Mouse (Mus musculus) heart, adult 18-20 months (tissue): ENCODE results near the gene Gm21985. TPM values are rescaled to one million over a fixed set of nuclear protein-coding genes. Genes with fewer than 3 reads are reported as not detected.
"Not testable (repeated sequence)": the region's sequence is repeated elsewhere in the genome, so short reads cannot be mapped to it uniquely, and the experiment has no call there.

ENCODE experiments used
- DNase-seq, 2 experiments: peaks; one replicate each; pipeline ENCODE4 v3.0.0; 2021 to 2022; ENCODE audit warnings: mixed read lengths in 1 of 2
- total RNA-seq, 2 experiments: library from RNA; stranded (reverse); gene quantifications; 2 replicates each; pipeline ENCODE4 v1.2.3; 2021

Gene Gm21985
- total RNA-seq, 2 experiments from 2014 or later = 1.1 to 1.4 TPM

GRCm38 (mm10) chr2:112391346-112392000 lies 125.4 kb downstream of the Gm21985 start:
- DNase-seq = no peak

GRCm38 (mm10) chr2:112392689-112393088 lies 126.6 kb downstream of the Gm21985 start:
- no peak for DNase-seq

- no peak for DNase-seq
Observed at GRCm38 (mm10) chr2:112393958-112394357, 127.8 kb downstream of the Gm21985 start.

GRCm38 (mm10) chr2:112396649-112397048 lies 130.5 kb downstream of the Gm21985 start:
- DNase-seq = no peak

GRCm38 (mm10) chr2:112407030-112407429 lies 140.9 kb downstream of the Gm21985 start:
- no peak for DNase-seq

GRCm38 (mm10) chr2:112425308-112425707 lies 159.2 kb downstream of the Gm21985 start:
- DNase-seq = no peak

GRCm38 (mm10) chr2:112428534-112428933 lies 162.4 kb downstream of the Gm21985 start:
- DNase-seq = not testable (repeated sequence)

- no peak for DNase-seq
Observed at GRCm38 (mm10) chr2:112429665-112430064, 163.6 kb downstream of the Gm21985 start.

- no peak for DNase-seq
Observed at GRCm38 (mm10) chr2:112430403-112430802, 164.3 kb downstream of the Gm21985 start.

GRCm38 (mm10) chr2:112432523-112432922 lies 166.4 kb downstream of the Gm21985 start:
- no peak for DNase-seq

- DNase-seq = peak; percentile 13 to 25
Observed at GRCm38 (mm10) chr2:112433359-112433758, 167.2 kb downstream of the Gm21985 start.

- DNase-seq = no peak
Observed at GRCm38 (mm10) chr2:112436292-112436691, 170.2 kb downstream of the Gm21985 start.

- no peak for DNase-seq
Observed at GRCm38 (mm10) chr2:112437589-112437988, 171.5 kb downstream of the Gm21985 start.

GRCm38 (mm10) chr2:112443491-112443890 lies 177.4 kb downstream of the Gm21985 start:
- DNase-seq = no peak

GRCm38 (mm10) chr2:112445511-112445910 lies 179.4 kb downstream of the Gm21985 start:
- DNase-seq = no peak

- not testable (repeated sequence) for DNase-seq
Observed at GRCm38 (mm10) chr2:112448046-112448445, 181.9 kb downstream of the Gm21985 start.

GRCm38 (mm10) chr2:112448510-112449059 lies 182.5 kb downstream of the Gm21985 start:
- DNase-seq = no peak

- peak; percentile 6 to 34 for DNase-seq
Observed at GRCm38 (mm10) chr2:112449597-112450296, 183.6 kb downstream of the Gm21985 start.

GRCm38 (mm10) chr2:112452513-112452912 lies 186.4 kb downstream of the Gm21985 start:
- not testable (repeated sequence) for DNase-seq

- no peak for DNase-seq
Observed at GRCm38 (mm10) chr2:112454125-112454861, 188.2 kb downstream of the Gm21985 start.

- DNase-seq = peak; percentile 98 to 99
Observed at GRCm38 (mm10) chr2:112454862-112455564, 188.9 kb downstream of the Gm21985 start, which contains the start of gene Emc7. Gene Emc7, plus strand, starts transcription at chr2:112454997.
